19 mouse cellular contexts compared by ENCODE assay signal in genomic region chr15:101095392-101095791, GRCm38 (mm10). TPM values are rescaled to one million over a fixed set of nuclear protein-coding genes. Genes with fewer than 3 reads are reported as not detected.
"Had no signal": no experiment of that assay in that cellular context is flagged by ENCODE, and none has a peak within 500 bp of the region (broad histone marks: within the 10 kb centered on the region; RNA-seq: fewer than 3 reads in every experiment).

No protein-coding gene starts in this region.

- H3K4me3 ChIP-seq: limb, embryonic 15.5 days; liver, embryonic 12.5 days; neural tube, embryonic 13.5 days had no signal

- H3K27me3 ChIP-seq: limb, embryonic 15.5 days had no signal

- H3K9ac ChIP-seq: limb, embryonic 15.5 days; liver, embryonic 12.5 days; lung, embryonic 14.5 days; neural tube, embryonic 13.5 days had no signal

- H3K4me2 ChIP-seq: limb, embryonic 15.5 days; liver, embryonic 12.5 days; lung, embryonic 14.5 days; midbrain, embryonic 11.5 days; neural tube, embryonic 13.5 days had no signal

- DNase-seq: kidney, postnatal 36 days; lung, embryonic 14.5 days; lung, postnatal 10 days; lung, postnatal 4 days; right cerebral cortex, postnatal 14 days; thymus, postnatal 4 days had no signal

- ATAC-seq: liver, embryonic 12.5 days; midbrain, embryonic 16.5 days had no signal

- H3K36me3 ChIP-seq: limb, embryonic 15.5 days; liver, embryonic 12.5 days; neural tube, embryonic 13.5 days had no signal

- H3K27ac ChIP-seq: limb, embryonic 15.5 days; liver, embryonic 12.5 days; neural tube, embryonic 13.5 days had no signal

- H3K9me3 ChIP-seq: limb, embryonic 15.5 days; liver, embryonic 12.5 days; neural tube, embryonic 13.5 days had no signal

RNA-seq across cellular contexts. Expression of gene Ankrd33, which starts 20.2 kb away (rescaled TPM):
- total RNA-seq: layer of hippocampus, adult 18-20 months; layer of hippocampus, postnatal 10 days; megakaryocyte, adult 5-6 weeks had no signal
- polyA plus RNA-seq: kidney, postnatal 0 days; limb, embryonic 15.5 days; liver, embryonic 12.5 days; liver, embryonic 16.5 days; lung, embryonic 14.5 days; midbrain, embryonic 11.5 days; midbrain, embryonic 16.5 days; neural tube, embryonic 13.5 days; spleen, adult 2 months; stomach, embryonic 16.5 days had no signal

RNA-seq across cellular contexts. Expression of gene Gm47841, which starts 48.2 kb away (rescaled TPM):
- total RNA-seq: layer of hippocampus, adult 18-20 months; layer of hippocampus, postnatal 10 days; left cerebral cortex, postnatal 36 days; megakaryocyte, adult 5-6 weeks had no signal
- polyA plus RNA-seq: kidney, postnatal 0 days; limb, embryonic 15.5 days; liver, embryonic 12.5 days; liver, embryonic 16.5 days; lung, embryonic 14.5 days; midbrain, embryonic 11.5 days; midbrain, embryonic 16.5 days; neural tube, embryonic 13.5 days; spleen, adult 2 months; stomach, embryonic 16.5 days had no signal
